Mouse (Mus musculus) lung, postnatal 36 days (tissue): ENCODE data around the gene Pkd1.
A peak's percentile ranks its signal among the peaks of the same experiment; 100 is the strongest.

Experiments used
- DNase-seq: peaks from one replicate; pipeline ENCODE4 v3.0.0; 2022; ENCODE audit warnings: mixed read lengths

The Pkd1 gene

DNA sequence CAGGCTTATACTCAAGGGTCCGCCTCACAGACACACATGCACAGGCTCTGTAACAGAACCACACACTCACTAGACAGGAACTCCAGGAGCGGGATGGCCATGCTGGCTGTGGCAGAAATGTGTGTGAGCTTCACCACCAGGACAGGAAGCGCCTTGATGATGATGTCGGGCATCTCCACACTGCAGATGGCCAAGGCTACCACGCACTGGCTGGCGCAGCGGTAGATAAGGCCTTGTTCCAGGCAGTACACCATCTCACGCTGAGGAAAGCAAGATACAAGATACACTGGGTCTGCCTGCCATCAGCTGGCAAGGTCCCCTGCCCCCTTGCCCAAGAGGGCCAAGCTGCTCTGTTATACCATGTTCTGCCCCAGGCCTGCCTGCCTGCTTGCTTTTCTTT is 59.2 kb downstream of the Pkd1 start:
- DNase-seq: no peak

DNA sequence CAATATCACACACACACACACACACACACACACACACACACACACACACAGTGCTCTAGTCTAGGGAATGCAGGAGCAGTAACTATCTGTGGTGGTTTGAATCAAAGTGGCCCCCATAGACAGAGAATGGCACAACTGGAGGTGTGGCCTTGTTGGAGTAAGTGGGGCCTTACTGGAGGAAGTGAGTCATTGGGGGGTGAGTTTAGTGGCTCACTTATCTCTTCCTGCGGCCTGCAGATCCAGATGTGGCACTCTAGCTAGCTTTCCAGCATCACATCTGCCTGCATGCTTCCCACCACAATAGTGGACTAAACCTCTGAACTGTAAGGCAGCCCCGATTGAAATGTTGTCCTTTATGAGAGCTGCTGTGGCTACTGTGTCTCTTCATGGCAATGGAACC is 61.1 kb downstream of the Pkd1 start:
- no peak for DNase-seq

DNA sequence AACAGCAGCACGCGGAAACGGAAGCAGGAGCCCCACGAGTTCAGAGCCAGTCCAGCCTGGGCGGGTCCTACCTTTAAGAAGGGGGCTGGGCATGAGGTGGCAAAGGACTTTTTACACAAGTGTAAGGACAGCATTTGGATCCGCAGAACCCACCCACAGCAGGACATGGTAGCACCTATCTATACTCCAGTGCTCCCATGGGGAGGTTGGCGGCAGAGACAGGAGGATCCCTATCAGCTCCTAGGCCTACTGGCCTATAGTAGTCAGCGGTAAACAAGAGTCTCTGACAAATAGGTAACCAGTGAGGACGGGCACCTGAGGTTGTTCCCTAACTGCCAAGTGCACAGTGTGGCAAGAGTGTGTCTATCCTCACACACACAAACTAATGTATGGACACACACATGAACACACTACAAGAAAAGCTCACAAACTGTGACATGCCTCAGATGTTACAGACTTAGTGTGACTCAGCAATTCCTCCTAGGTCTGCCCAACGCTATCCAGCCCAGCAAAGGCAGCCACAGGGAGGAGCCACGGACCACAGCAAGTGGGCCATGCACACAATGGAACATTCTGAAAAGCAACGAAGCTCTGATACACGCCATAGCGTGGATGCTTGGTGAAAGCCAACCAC is 68.0 kb downstream of the Pkd1 start:
- no peak for DNase-seq

DNA sequence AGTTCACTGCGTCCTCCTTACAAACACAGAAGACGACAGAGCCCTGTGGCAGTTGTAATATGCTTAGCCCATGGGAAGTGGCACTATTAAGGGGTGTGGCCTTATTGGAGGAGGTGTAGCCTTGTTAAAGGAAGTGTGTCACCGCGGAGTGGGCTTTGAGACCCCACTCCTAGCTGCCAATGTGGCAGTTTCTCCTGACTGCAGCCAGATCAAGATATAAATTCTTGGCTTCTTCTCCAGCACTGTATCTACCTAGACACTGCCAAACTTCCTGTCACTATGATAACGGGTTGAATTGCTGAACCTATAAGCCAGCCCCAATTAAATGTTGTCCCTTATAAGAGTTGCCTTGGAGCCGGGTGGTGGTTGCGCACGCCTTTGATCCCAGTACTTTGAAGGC is 75.8 kb downstream of the Pkd1 start:
- DNase-seq: no peak

DNA sequence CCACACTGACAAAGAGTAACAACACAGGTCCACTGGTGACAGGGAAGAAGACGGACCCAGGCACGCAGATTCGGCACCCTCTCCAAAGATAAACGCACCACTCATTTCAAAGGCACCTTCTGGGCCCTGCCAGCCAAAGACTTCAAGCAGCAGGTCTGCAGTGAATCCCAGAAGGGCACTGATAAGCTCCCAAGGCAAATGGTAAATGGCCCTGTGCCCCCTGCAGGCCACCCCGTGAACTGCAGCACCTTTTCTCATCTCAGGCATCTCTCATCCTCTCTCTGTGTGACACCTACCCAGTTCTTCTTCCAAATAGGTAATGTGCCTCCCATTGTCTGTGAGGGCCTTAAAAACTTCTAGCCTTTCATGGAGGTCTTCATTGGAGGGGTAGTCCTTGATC is 79.0 kb downstream of the Pkd1 start:
- peak; percentile 90 for DNase-seq

DNA sequence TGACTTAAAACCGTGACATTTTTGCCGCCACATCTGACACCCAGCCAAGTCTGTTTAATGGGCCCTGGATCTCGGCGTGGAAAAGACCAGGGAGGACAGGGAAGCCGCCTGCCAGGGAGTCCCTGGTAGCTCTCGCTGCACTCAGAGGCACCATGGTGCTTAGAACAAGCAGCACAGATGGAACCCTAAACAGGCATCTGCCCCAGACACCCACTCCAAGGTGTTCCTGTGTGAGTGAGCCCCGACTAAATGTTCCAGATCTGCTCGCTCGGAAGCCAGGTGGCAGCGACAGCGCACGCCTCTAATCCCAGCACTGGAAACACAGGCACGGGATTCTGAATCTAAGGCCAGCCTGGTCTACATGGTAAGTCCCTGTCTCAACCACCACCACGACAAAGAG is 80.4 kb downstream of the Pkd1 start:
- no peak for DNase-seq

DNA sequence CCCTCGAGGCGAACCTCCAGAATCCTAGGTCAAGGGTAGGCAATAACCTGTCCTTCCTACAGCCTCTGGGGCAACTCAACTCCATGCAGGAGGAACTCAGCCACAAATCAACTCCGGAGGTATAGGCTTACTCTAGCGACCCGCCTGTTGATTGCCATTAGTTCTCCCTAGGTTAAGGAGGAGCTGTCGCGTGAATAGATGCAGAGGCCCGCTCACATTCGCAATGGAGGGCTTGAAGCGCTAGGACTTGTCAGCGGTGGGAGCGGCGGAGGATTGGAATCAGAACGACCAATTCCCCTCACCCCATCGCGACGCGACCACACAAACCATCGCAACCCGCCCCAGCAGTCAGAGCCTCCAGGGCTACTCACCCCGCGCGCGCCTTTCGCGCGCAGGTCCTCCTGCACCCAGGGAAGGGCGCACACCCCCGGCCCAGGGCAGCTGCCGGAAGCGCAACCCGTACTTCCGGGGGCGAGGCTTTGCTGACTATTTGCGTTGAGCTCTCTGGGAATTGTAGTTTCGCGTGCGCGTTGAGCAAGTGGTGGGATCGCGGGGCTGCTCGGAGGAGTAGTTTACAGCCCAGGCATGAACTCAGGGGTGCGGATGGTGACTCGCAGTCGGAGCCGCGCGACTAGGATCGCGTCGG is 82.7 kb downstream of the Pkd1 start, which contains the start of the genes Tsc2 and Nthl1:
TSS of gene Tsc2 (minus strand) at position 464 of the 646 bp plus-strand sequence.
TSS of gene Nthl1 (plus strand) at position 514 of the 646 bp plus-strand sequence.
- DNase-seq: peak; percentile 93

DNA sequence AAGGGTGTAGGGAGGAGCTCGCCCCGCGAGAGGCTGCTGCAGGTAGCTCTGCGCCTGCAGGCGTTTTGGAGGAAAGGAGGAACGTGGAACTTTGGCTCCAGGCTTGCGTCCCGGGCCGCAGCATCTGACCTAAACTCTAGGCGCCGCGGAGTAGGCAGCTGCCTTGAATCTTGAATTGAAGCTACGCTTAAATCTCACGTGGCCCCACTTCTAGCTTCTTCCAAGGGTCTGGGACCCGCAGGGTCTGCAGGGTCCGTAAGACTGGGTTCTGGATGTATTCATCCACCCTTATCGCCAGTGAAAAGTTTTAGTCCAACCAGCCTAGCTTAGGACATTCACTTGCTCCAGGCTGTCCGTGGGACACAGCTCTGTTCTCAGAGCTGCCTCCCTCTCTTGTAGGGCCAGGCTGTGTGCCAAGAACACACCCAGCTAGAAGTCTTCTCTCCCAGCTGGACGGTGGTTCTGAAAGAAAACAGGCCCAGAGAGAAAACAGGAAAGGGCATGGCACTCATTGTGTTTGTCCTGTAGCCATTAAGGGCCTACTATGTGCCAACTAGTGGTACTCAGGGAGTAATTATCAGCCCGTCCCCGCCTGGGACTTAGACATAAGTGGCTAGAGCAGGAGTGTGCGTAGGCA is 83.3 kb downstream of the Pkd1 start:
- DNase-seq: peak; percentile 93

DNA sequence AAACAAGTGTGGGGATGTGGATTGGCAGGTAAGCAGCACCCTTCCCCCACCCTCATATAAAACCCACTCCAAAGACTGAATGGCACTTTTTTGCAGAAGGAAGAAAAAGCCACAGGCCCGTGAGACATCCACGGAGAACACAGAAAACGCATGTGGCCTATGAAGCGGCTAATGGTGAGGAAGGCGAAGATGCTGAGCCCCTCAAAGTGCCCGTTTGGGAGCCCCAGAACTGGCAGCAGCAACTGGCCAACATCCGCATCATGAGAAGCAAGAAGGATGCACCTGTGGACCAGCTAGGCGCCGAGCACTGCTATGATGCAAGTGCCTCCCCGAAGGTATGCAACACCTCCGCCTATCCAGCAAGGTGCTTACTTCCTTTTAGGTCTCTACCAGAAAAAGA is 84.2 kb downstream of the Pkd1 start:
- no peak for DNase-seq

DNA sequence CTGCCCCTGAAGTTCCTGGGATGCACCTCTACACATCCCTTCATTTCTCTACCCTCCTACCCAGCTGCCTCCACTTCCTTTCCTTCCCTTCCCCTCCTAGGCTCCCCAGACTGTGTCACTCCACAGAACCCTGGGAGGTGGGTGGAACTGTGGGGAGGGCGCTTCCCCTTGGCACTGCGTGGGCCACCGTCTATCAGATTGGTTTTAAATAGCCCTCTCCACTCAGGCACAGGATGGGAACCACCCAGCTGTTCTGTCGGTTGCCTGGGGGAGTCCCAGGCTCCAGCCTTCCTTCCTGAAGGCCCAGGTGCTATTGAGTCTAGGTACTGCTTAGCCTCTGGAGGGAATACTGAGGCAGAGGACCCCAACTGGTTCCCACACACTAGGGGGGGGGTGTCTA is 85.4 kb downstream of the Pkd1 start:
- peak; percentile 80 for DNase-seq

DNA sequence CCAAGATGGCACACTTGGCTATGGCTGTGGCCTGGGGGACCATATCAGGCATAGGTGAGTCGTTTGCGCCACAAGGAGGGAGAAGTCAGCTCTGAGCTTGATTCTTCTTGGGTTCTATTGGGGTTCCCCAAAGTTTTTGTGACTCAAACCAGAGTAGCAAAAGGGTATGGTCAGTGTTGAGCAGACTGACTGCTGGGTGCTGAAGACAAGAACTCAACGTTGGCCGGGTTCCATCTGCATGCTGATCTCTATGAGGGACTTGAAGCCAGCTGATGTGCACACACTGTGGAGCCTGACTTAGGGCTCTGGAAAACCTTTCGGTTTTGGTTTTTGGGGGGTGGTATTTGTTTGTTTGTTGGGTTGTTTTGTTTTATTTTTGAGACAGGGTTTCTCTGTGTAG is 86.1 kb downstream of the Pkd1 start:
- no peak for DNase-seq

DNA sequence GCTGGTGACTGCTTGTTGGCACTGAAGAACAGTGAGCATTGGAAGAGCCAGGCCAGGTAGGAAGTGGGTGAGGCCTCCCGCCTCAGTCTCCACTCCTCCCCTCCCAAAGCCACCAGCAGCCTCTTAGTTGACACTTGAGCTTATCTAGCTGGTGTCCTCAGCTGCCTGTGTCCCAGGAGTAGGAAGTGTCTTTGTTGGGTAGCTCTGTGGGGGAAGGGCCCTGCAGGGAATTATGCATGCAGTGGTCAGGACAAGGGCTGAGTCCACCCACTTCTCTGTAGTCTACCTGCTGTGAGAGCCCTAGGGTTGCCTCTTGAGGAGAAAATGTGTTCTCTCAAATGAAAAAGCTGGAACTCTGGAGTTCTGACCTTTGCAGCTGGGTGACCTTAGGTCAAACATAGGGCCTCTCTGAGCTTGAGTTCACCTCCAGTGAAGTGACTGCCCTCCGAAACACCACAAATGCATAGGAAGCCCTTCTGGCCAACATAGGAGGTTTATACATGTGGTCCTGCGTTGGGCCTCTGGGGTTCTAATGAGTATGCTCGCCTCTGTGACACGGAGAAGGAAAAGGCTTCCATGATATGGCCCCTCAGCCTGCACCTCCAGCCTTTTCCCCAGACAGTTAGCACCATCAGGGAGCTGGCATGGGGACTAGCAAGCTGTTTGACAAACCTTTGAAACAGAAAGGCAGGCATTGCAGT is 87.3 kb downstream of the Pkd1 start:
- DNase-seq: peak; percentile 87

DNA sequence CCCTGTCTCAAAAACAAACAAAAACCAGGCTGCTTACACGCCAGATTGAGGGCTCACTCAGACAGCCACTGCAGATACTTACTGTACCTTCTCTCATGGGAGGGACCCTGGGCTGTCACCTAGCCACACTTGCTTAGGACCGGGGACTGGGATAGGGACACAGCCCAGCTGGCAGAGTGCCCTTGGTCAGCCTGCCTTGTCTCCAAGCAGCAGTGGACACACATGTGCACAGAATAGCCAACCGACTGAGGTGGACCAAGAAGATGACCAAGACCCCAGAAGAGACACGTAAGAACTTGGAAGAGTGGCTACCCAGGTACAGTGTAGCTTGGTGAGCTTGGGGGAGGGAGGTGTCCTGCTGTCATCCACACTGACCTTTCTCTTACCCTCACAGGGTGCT is 88.6 kb downstream of the Pkd1 start:
- DNase-seq: peak; percentile 56

DNA sequence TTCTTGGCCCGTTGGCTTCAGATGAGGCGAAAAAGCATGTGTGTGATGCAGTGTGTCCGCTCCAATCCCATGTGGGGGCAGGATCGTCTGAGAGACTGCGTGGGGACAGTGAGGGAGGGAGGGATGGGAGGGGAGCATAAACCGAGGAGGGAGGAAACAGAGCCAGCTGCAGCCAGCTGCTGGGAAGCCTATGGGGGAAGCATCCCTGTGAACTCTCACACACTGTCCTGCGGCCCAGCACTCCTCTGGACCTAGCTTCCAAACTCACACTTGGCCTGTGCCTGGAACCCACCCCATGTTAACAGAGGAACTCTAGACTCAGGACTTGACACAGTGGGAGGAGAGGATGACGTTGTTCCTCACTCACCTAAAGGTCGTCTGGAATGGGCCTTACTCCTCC is 89.2 kb downstream of the Pkd1 start:
- DNase-seq: peak; percentile 77

DNA sequence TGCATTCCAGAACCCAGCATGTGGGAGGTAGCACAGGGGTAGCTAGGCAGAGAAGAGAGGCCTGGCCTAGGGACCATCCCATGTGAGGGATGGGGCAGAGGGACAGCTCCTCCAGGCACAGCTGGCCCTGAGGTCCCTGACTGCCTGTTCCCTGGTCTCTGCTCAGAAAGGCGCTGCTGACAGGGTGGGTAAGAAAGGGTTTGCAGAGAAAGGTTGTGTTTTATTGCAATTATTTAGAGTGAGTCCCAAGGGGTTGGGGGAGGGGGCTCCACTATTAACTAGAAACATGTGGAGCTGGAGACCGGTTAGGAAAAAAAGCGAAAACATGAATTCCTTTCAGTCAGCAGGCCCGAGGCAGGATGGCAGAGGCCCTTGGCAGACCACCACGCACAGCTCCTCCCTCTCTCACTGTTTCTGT is 89.9 kb downstream of the Pkd1 start:
- DNase-seq: no peak

DNA sequence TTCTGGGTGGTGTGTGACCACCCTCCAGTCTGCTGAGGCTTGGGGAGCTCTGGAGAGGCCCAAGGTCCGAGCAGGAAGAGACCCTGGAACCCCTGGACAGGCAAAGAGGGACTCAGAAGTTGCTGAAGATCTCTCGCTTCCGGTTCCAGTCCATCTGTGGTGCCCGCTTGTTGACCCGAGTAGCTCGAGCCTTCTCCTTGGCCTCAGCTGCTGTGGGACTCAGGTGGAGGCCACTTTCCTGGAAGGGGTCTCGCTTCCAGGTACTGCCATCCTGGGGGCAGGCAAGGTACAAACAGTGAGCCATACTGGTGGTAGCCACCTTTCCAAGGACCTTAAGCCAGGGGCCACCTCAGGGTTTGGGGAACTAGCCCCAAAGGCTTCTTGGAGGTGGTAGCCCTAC is 90.5 kb downstream of the Pkd1 start:
- DNase-seq: no peak

DNA sequence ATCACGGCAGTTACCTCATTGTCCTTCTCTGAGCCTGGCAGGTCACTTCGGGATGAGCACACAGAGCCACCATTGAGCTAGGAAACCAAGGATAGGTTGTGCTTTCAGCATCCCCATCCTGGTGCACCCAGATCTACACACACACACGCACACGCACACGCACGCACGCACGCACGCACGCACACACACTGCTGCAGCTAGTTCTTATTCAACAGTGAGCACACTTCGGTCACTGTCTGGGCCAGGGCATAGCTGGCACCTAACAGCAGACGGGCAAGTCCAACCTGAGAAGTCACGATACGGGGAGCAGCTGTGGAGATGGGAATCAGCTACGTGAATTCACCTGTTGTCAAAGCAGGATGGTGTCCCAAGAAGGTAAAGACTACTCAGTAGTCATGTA is 90.9 kb downstream of the Pkd1 start:
- DNase-seq: no peak

DNA sequence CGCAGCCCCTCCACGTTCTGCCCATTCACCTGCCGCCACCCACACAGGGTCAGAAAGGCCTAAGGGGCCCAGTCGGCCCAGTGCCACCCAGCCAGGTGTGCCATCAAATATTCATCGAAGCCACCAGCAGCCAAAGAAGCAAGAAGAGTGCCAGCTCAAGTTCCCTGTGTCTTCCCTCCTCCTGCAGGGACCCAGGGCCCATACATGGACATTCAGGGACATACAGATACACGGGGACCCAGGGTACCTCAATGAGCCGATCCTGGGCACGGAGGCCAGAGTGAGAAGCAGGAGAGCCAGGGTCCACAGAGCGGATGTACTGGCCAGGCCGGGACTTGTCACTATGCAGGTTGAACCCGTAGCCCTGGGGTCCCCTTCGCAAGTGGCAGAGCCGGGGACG is 92.3 kb downstream of the Pkd1 start:
- DNase-seq: no peak

DNA sequence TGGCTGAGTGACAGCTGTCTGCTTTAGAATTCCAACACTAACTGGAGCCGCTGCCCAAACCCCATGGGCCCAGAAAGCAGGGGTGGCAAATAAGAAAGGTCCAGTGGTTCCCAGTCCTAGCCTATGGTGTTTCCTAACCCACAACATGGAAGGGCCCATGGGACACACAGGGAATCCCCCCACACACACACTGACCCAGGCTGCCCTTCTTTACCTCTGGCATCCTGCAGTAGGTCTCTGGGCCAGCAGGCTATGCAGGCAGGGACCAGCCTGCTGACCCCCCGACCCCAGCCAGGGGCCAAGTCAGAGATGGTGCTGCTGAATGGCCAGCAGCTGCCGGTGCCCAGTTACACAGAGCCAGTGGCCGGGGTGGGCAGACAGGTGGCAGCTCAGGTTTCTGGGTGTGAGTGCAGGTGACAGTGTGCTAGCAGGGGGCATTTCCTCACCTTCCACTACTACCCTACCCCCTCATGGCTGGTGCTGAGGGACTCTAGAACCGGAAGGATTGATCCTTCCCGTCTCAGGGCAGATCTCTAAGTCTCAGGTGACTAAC is 93.2 kb downstream of the Pkd1 start:
- DNase-seq: no peak

DNA sequence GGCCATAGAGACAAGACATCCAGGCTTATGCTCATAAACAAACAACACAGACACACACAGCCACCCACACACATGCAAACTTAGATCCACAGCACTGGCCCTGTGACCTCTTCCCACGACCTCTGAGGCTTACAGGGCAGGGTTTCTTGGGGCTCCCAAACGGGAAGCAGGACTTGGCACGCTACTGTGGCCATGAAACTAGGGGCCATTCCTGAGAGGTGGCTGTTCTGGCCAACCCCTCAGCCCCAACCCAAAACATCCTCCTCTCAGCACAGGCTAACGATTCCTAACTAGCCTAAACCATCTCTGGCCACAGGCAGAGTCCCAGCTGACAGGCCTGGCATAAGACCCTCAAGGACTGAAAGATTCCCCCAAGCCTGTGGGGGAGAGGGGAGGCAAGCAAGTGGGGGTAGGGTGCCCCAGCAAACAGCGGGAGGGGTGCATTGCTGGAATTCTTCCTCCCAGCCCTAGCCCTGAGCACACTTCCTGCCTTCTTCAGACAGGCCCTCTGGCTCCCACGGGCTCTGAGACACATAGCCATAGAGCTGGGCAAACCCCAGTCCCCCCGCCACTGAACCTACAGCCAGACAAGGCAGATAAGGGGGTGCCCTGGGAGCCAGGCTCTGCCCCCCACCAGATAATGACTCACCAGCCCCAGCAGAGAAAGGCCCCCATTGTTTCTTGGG is 94.5 kb downstream of the Pkd1 start:
- peak; percentile 82 for DNase-seq

DNA sequence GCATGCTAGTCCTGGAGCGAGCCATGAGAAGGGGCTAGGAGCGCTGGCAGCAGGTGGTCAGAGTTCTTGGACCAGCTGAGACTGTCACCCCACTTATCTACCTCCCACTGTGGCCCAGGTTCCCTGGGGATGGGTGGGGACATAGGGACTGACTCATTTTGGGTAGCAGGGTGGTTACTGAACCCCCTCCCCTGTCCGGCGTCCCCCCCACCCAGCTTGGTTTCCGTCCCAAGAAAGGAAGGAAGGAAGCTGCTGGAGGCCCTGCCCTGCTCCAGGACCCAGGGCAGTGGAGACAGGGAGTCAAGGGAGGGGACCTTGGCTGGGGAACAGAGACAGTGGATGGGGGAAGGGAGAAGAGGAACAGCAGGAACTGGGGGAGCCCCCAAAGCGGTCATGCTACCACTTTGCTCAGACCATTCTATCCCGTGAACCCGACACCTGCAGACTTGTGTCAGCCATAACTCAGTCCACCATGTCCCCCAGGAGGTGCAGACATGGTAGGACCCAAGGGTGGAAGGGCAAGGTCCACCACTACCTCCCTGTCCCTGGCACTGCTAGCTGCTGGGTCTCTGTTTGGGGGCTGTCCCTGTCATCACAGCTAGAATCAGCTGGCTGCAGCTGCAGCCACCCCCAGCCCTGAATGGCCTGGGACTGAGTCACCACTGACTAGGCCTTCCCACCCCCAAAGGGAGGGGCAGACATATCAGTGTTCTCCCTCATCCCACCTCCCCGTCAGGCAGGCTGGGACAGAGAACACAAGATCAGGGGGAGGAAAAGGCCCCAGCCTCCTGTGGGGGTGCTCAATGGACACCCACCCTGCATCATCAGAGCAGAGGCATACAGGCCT is 95.5 kb downstream of the Pkd1 start:
- peak; percentile 83 for DNase-seq

DNA sequence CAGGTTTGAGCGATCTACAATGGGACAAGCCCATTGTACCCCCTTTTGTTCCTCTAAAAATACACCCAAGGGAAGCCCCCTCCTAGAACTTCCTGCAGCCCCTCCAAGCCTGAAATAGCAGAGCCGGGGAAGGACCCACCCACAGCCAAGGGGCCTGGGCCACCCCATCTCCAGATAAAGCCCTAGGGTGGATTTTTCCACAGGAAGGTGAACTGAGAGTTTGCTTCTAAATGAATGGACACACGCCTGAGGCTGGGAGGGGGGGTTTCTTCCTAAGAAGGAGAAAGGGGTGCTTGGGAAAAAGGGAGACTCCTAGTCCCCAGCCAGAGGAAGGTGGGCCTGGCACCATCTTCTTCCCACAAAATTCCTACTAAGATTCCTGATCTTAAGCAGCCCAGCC is 96.3 kb downstream of the Pkd1 start:
- DNase-seq: peak; percentile 76
